Mouse (Mus musculus): ENCODE data around the gene Amz2. TPM values are rescaled to one million over a fixed set of nuclear protein-coding genes. Genes with fewer than 3 reads are reported as not detected.

Gene Amz2
- polyA plus RNA-seq, 1 experiment from 2014 or later, result 23.6 TPM

- no peaks in the 10 kb centered on the region for H3K27me3 ChIP-seq (replicated peaks; ENCODE audit: insufficient read depth, low read length)
- no peaks in the 10 kb centered on the region for H3K9me3 ChIP-seq (ENCODE audit: low read length)
- no peak overlapping the region for H3K4me2 ChIP-seq (replicated peaks; ENCODE audit: low read depth, low read length)
- H3K4me3 ChIP-seq (ENCODE audit: low read depth, low read length), result no peak overlapping the region
- ATAC-seq (peak; percentile 30; the same call in 1 of the 2 replicates), DNase-seq (ENCODE audit: low spot score) (peak; percentile 6)
- WGBS, result 29% methylated on average over 24 of the region's 24 CpGs
- H3K27ac ChIP-seq (ENCODE audit: low read length), result no peak overlapping the region
- peaks cover 11% of the 10 kb centered on the region; the same call in 1 of the 2 replicates for H3K4me1 ChIP-seq (ENCODE audit: insufficient read depth, low read depth, low read length)
- H3K9ac ChIP-seq (replicated peaks; ENCODE audit: low read depth), result no peak overlapping the region
- TF ChIP-seq CTCF (IDR thresholded peaks at IDR 0.05) (no peak), EP300 (IDR thresholded peaks at IDR 0.05) (no peak)
- H3K36me3 ChIP-seq (ENCODE audit: insufficient read depth, low read length), result no peaks in the 10 kb centered on the region
Observed at GRCm38 (mm10) chr11:109494890-109495770, 69.4 kb downstream of the Amz2 start.

GRCm38 (mm10) chr11:109495771-109496474 lies 70.2 kb downstream of the Amz2 start:
- Histone ChIP-seq H3K4me3 (ENCODE audit: low read depth, low read length) (no peak overlapping the region), H3K4me2 (replicated peaks; ENCODE audit: low read depth, low read length) (no peak overlapping the region), H3K4me1 (ENCODE audit: insufficient read depth, low read depth, low read length) (peaks cover 11% of the 10 kb centered on the region; the same call in 1 of the 2 replicates), H3K9me3 (ENCODE audit: low read length) (no peaks in the 10 kb centered on the region), H3K36me3 (ENCODE audit: insufficient read depth, low read length) (no peaks in the 10 kb centered on the region), H3K9ac (replicated peaks; ENCODE audit: low read depth) (no peak overlapping the region), H3K27me3 (replicated peaks; ENCODE audit: insufficient read depth, low read length) (no peaks in the 10 kb centered on the region), H3K27ac (ENCODE audit: low read length) (no peak overlapping the region)
- no peak for TF ChIP-seq CTCF (IDR thresholded peaks at IDR 0.05)
- no peak for TF ChIP-seq EP300 (IDR thresholded peaks at IDR 0.05)
- DNase-seq (ENCODE audit: low spot score) (peak; percentile 28), ATAC-seq (peak; percentile 44; the same call in 1 of the 2 replicates)
- 18% methylated on average over 14 of the region's 14 CpGs for WGBS

GRCm38 (mm10) chr11:109496475-109496993 lies 70.8 kb downstream of the Amz2 start:
- Histone ChIP-seq H3K4me3 (ENCODE audit: low read depth, low read length) (no peak overlapping the region), H3K9ac (replicated peaks; ENCODE audit: low read depth) (no peak overlapping the region), H3K9me3 (ENCODE audit: low read length) (no peaks in the 10 kb centered on the region), H3K36me3 (ENCODE audit: insufficient read depth, low read length) (no peaks in the 10 kb centered on the region), H3K4me1 (ENCODE audit: insufficient read depth, low read depth, low read length) (peaks cover 11% of the 10 kb centered on the region; the same call in 1 of the 2 replicates), H3K27ac (ENCODE audit: low read length) (no peak overlapping the region), H3K27me3 (replicated peaks; ENCODE audit: insufficient read depth, low read length) (no peaks in the 10 kb centered on the region), H3K4me2 (replicated peaks; ENCODE audit: low read depth, low read length) (no peak overlapping the region)
- 46% methylated on average over 7 of the region's 7 CpGs for WGBS
- TF ChIP-seq EP300 (IDR thresholded peaks at IDR 0.05), result no peak
- TF ChIP-seq CTCF (IDR thresholded peaks at IDR 0.05), result no peak
- no peak for ATAC-seq
- DNase-seq (ENCODE audit: low spot score), result no peak

- WGBS, result 84% methylated on average over 6 of the region's 6 CpGs
- Histone ChIP-seq H3K4me2 (replicated peaks; ENCODE audit: low read depth, low read length) (no peak overlapping the region), H3K9me3 (ENCODE audit: low read length) (no peaks in the 10 kb centered on the region)
Observed at GRCm38 (mm10) chr11:109496996-109497714, 71.4 kb downstream of the Amz2 start.

GRCm38 (mm10) chr11:109497990-109498389 lies 72.2 kb downstream of the Amz2 start:
- Histone ChIP-seq H3K27me3 (replicated peaks; ENCODE audit: insufficient read depth, low read length) (no peaks in the 10 kb centered on the region), H3K4me2 (replicated peaks; ENCODE audit: low read depth, low read length) (no peak overlapping the region), H3K4me3 (ENCODE audit: low read depth, low read length) (no peak overlapping the region), H3K36me3 (ENCODE audit: insufficient read depth, low read length) (no peaks in the 10 kb centered on the region), H3K27ac (ENCODE audit: low read length) (no peak overlapping the region), H3K9me3 (ENCODE audit: low read length) (no peaks in the 10 kb centered on the region), H3K4me1 (ENCODE audit: insufficient read depth, low read depth, low read length) (peaks cover 11% of the 10 kb centered on the region; the same call in 1 of the 2 replicates), H3K9ac (replicated peaks; ENCODE audit: low read depth) (no peak overlapping the region)
- no peak; the same call in 1 of the 2 replicates for ATAC-seq
- TF ChIP-seq CTCF (IDR thresholded peaks at IDR 0.05) (no peak), EP300 (IDR thresholded peaks at IDR 0.05) (no peak)
- 54% methylated on average over 9 of the region's 9 CpGs for WGBS
- no peak for DNase-seq (ENCODE audit: low spot score)

More at GRCm38 (mm10) chr11:109496996-109497714, 71.4 kb downstream of the Amz2 start:
- Histone ChIP-seq H3K27me3 (replicated peaks; ENCODE audit: insufficient read depth, low read length) (no peaks in the 10 kb centered on the region), H3K36me3 (ENCODE audit: insufficient read depth, low read length) (no peaks in the 10 kb centered on the region), H3K4me3 (ENCODE audit: low read depth, low read length) (no peak overlapping the region), H3K9ac (replicated peaks; ENCODE audit: low read depth) (no peak overlapping the region), H3K4me1 (ENCODE audit: insufficient read depth, low read depth, low read length) (peaks cover 11% of the 10 kb centered on the region; the same call in 1 of the 2 replicates), H3K27ac (ENCODE audit: low read length) (no peak overlapping the region)
- TF ChIP-seq EP300 (IDR thresholded peaks at IDR 0.05) (no peak), CTCF (IDR thresholded peaks at IDR 0.05) (no peak)
- no peak for DNase-seq (ENCODE audit: low spot score)
- no peak for ATAC-seq
